Mouse (Mus musculus) brain, adult 2 months (tissue): ENCODE data around the gene Ing1.

Experiments used
- DNase-seq: peaks from one replicate; pipeline ENCODE4 v3.0.0; 2011; ENCODE audit warnings: low read depth, low spot score

The Ing1 gene

DNA sequence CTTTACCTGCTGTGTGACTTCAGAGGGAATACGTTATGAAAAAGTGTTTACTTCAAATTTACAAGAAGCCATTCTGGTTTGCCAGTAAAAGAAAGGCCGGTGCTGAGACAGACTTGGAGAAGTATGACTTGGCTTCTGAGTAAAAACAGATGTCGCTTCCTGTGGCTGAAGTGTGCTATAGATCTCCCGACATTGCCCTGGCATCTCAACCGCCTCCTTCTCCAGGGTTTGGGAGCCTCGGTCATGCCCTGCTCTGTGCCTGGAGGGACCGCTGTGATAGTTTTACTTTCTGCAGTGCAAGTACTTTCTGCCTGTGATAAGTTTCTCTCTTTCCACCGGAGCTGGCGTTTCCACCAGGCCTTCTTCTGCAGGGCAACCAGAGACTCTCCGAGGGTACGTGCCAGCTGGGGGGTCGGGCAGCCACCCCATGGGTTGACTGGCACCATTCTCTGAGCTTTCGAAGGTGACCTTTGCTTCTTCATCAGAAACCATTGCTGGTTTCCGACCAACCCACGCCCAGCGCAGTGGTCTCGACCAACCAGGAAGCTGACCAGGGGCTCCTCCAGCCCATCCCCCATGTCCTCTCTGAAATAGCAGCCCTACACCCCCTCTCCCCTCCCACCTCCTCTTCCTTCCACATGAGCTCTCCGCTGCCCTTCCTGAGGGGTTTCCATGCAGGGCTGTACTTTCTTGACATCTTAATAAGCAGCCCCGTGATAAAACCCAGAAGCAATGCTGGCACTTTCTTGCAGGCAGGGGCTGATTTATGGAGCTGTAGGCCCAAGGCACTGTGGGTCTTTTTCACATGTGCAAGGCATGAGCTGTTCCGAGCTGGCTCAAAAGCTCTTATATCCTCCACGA lies 30.4 kb downstream of the Ing1 start:
- DNase-seq: no peak

DNA sequence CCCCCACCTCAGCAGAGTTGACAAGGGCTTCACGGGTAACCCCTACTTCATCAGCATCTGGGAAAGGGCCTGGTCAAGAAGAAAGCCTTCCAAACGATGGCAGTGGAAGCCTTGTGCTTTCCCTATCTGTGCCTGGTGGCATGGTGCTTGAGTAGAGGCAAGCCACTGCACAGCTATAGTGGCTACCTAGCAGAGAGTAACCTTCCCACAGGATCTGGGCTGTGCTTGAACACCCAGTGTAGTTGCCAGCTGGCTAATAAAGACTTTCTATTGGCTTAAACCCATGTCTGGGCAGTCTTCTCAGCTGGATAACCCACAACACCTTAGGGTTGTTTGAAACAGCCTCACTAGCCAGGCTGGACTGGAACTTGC lies 31.0 kb downstream of the Ing1 start:
- DNase-seq: no peak

DNA sequence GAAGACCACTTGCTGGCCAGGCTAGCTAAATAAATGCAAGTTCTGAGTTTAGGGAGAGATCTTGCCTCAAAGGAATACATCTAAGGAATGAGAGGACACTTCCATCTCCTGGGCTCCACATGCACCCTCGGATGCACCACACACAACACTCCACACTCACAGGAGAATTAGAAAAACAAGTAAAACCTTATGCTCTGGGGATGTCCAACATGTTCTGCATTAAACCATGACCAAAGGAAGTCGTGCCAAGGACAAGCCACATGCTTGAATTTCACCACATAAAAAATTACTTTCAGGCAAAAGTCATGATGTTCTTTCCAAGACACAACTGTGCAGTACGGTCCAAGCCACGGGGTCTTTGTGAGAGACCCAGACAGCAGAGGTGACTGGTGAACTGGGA lies 36.5 kb downstream of the Ing1 start:
- DNase-seq: no peak

DNA sequence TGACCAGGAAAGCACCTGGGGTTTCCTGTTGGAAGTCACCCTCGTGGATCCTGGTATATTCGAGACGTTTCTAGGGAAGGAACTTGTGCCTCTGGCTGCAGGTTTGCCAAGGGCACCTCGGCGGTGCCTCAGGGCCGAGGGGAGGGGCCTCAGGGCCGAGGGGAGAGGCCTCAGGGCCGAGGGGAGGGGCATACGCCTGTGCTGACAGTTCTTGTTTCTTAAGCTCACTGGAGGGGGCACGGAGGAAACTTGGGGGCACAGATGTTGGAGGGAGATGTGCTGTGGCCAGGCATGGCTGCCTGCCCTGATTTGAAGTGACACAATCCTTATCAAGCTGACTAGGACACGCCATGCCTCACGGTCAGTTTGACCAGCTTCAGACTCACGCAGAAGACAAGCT lies 36.9 kb downstream of the Ing1 start:
- DNase-seq: no peak

DNA sequence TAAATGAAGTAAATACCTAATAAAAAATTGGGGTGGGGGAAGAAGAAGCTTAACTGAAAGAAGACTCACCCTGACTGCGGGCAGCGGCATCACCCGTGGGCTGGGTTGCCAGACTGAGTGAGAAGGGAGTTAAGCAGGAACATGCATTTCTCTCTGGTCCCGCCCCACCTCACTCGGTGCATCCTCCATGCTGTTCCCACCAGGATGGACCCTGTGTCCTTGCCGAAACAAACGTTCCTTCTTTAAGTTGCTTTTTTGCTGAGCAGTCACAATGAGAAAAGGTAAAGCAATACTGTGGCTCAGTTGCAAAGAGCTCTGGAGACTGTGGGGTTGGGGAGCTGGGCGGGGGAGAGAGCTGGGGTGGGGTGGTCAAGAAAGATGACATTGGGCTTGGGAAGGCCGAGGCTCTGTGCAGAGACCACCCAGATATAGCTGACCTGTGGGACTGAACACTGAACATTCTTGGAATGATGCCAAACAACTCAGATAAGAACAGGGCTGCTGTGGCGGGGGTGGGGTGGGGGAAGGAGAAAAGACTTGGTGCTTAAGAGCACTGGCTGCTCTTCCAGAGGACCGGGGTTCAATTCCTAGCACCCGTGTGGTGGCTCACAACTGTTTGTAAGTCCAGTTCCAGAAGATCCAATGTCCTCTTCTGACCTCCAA lies 38.0 kb downstream of the Ing1 start:
- DNase-seq: no peak

DNA sequence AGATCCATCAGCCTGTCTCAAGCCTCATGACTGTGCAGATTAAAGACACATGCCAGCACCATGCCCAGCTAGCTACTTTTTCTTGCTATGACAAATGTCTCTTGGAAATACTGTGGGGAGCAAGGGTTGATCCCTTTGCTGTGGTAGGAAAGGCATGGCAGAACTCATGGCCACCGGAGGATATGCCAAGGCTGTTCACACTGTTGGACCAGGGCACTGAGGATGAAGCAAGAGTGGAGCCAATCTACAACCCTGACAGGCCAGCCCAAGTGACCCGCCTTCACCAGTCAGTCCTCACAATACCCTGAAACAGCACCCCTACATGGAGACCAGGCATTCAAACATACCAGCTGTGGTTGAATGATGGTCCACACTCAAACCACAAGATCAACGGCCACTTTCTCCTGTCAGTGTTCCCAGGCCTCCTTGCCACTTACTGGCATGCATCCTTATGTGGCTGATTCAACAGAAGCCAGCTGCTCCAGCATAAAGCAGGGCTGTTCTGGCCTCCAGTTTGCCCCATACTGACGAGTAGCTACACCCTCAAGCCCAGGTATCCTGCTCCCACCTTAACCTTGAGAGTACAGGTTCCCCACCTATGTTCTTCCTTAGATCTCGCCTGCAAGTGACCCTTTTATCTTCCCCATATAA lies 45.1 kb downstream of the Ing1 start:
- DNase-seq: no peak

DNA sequence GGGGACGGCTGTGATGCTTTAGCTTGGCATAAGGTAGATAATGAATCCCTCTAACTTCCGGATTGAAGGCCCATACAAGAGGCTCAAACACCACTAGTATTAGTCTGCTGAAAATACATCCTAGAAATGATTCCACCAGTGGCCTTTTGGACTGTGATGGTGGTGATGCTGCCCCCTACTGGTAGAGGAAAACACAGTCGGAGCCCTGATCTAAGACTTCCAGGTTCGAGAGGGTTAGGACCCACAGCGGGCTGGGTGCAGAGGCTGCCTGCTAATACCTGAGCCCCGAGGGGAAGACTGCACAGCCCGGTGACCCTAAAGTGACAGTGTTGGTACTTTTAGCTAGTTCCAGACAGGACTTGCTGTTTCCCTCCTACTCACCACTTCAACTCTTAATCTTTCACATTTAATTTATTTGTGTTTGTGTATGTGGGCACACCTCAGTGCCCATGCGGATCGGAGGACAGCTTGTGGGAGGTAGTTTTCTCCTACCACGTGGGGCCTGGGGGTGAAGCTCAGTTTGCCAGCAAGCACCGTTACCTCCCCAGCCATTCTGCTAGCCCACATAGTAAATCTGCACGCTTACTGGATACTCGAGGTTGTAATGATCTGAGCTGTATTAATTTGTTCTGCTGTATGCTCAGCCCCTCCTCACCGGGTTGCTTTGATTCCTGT lies 46.8 kb downstream of the Ing1 start:
- peak; percentile 79 for DNase-seq

DNA sequence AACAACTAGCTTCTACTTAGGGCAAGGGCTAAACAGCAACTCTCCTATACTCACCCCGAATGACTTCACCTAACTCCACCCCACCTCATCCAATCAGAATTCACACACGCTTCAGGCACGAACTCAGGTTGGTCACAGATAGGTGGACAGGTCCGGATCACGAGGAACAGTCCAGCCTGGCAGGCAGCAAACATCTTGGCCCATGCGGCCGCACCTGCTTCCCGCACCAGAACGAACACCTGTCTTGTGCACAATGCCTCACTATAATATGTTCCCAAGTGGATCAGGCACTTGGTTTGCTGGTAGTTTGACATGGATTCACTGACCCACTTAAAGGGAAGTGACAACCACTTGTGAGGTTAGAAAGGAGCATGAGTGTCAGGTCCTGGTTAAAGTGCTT lies 53.5 kb downstream of the Ing1 start:
- no peak for DNase-seq
